Mouse (Mus musculus): ENCODE measurements around the gene Cdkal1. TPM values are rescaled to one million over a fixed set of nuclear protein-coding genes. Genes with fewer than 3 reads are reported as not detected.

The Cdkal1 gene
- total RNA-seq, 2 experiments from 2014 or later: 17.4 to 17.5 TPM

DNA sequence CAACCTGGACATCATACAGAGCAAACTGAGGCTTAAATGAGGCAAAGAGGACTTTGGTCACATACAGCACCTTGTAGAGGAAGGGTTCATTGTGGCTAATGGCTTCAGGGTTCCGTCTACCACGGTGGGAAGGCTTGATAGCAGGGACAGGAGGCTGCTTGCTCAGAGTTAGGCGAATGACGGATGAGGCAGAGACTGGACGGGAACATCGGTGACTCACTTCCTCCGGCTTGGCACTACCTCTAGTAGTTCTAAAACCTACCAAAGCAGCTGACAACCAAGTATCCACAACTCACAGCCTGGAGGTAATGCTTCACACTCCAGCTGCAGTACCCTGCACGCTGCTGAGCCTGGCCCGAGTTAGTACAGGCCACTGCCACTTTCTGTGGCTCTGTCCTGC, 706.9 kb downstream of the Cdkal1 start:
- DNase-seq (ENCODE audit: low spot score in 2 of 2): no peak

Other genes starting within 250 kb of the Cdkal1 start
- 10 to 100 TPM; 25.8 to 27.5 TPM for gene E2f3, start 130.4 kb upstream of the Cdkal1 start, total RNA-seq (2021)